Mouse (Mus musculus): ENCODE results near the gene Pts. TPM values are rescaled to one million over a fixed set of nuclear protein-coding genes. Genes with fewer than 3 reads are reported as not detected.

Gene Pts
- polyA plus RNA-seq, 1 experiment, result 29.4 TPM

DNA sequence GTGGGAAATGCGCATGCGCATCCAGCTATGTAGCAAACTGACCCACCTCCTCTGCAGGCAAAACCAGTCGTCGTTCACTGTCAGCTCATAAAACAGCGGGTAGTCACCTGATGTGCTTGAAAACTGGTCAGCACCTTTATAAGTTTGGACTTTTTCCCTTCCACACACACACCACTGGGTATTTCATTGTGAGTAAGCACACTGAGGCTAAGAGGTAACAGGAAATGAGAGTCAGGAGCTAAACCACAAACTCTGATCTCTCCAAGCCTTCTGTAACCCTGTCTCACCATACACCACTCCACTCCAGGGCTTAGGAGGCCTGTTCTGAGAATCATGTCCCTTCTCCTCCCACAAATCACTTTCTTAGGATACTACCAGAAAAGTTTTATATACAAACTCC, 2.9 kb downstream of the Pts start:
- Histone ChIP-seq H3K4me2 (ENCODE audit: low read depth) (no peak overlapping the region), H3K27me3 (ENCODE audit: control insufficient read depth, insufficient read depth, insufficient read length) (no peaks in the 10 kb centered on the region), H3ac (ENCODE audit: control insufficient read depth, insufficient read length) (no peak overlapping the region), H3K4me3 (no peak overlapping the region), H3K36me3 (ENCODE audit: control insufficient read depth, insufficient read depth) (peaks cover 10% of the 10 kb centered on the region), H3K79me2 (ENCODE audit: control insufficient read depth, insufficient read depth) (peaks cover 10% of the 10 kb centered on the region)
- TF ChIP-seq E2F4 (IDR thresholded peaks at IDR 0.05; ENCODE audit: insufficient read depth), result no peak
- no peak for TF ChIP-seq REST (IDR thresholded peaks at IDR 0.05; ENCODE audit: insufficient read depth, insufficient read length)
- TF ChIP-seq SRF (IDR thresholded peaks at IDR 0.05; ENCODE audit: control insufficient read depth, insufficient read length, low read depth), result no peak
- TF ChIP-seq TCF12 (IDR thresholded peaks at IDR 0.05; ENCODE audit: insufficient read depth, poor library complexity, severe bottlenecking), result no peak

DNA sequence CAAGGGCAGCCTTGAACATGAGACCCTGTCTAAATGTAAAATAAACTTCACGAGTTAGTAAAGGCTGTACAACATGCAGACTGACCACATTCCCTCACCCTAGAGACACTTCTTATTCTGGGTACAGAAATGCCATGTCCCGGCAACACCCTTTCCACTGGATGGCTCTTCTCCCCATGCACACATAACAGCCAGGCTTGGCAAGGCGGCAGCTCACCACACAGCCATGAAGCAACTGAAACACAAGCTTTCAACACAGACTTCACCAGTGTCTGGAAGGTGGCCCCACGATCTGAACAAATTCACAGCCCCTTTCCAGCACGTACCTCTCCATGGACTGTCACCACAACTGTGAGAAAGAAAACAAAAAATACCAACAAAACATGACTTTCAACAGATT, 3.6 kb downstream of the Pts start:
- TF ChIP-seq REST (IDR thresholded peaks at IDR 0.05; ENCODE audit: insufficient read depth, insufficient read length), result no peak
- Histone ChIP-seq H3K36me3 (ENCODE audit: control insufficient read depth, insufficient read depth) (peaks cover 10% of the 10 kb centered on the region), H3K4me2 (ENCODE audit: low read depth) (no peak overlapping the region), H3K4me3 (no peak overlapping the region), H3K79me2 (ENCODE audit: control insufficient read depth, insufficient read depth) (peaks cover 10% of the 10 kb centered on the region), H3K27me3 (ENCODE audit: control insufficient read depth, insufficient read depth, insufficient read length) (no peaks in the 10 kb centered on the region), H3ac (ENCODE audit: control insufficient read depth, insufficient read length) (no peak overlapping the region)

- H3K36me3 ChIP-seq (ENCODE audit: control insufficient read depth, insufficient read depth), result peaks cover 10% of the 10 kb centered on the region
- no peak overlapping the region for H3K4me2 ChIP-seq (ENCODE audit: low read depth)
- H3K79me2 ChIP-seq (ENCODE audit: control insufficient read depth, insufficient read depth), result peaks cover 6% of the 10 kb centered on the region
- no peak for TF ChIP-seq TCF12 (IDR thresholded peaks at IDR 0.05; ENCODE audit: insufficient read depth, poor library complexity, severe bottlenecking)
- TF ChIP-seq CEBPB (IDR thresholded peaks at IDR 0.05; ENCODE audit: insufficient read depth, poor library complexity, severe bottlenecking), result no peak
- no peak for TF ChIP-seq MAX (IDR thresholded peaks at IDR 0.05; ENCODE audit: low read depth)
- no peak for TF ChIP-seq TCF3 (IDR thresholded peaks at IDR 0.05; ENCODE audit: insufficient read length, low read depth)
- TF ChIP-seq E2F4 (IDR thresholded peaks at IDR 0.05; ENCODE audit: insufficient read depth), result no peak
- no peak for TF ChIP-seq MYOD1 (IDR thresholded peaks at IDR 0.05; ENCODE audit: control insufficient read depth in 1 of 3, insufficient read length in 2 of 3, low read depth in 2 of 3)
- TF ChIP-seq SRF (IDR thresholded peaks at IDR 0.05; ENCODE audit: control insufficient read depth, insufficient read length, low read depth), result no peak
- TF ChIP-seq MYOG (IDR thresholded peaks at IDR 0.05; ENCODE audit: control insufficient read depth in 1 of 3, insufficient read depth in 1 of 3, insufficient read length in 2 of 3, low read depth in 2 of 3), result no peak
- no peak for TF ChIP-seq POLR2A (IDR thresholded peaks at IDR 0.05; ENCODE audit: insufficient read length, low read depth)
- TF ChIP-seq REST (IDR thresholded peaks at IDR 0.05; ENCODE audit: insufficient read depth, insufficient read length), result no peak
- no peak for TF ChIP-seq USF1 (IDR thresholded peaks at IDR 0.05; ENCODE audit: low read depth)
- no peak for TF ChIP-seq POLR2AphosphoS2 (IDR thresholded peaks at IDR 0.05; ENCODE audit: insufficient read length, low read depth)
- no peak overlapping the region for H3K4me3 ChIP-seq
- no peaks in the 10 kb centered on the region for H3K27me3 ChIP-seq (ENCODE audit: control insufficient read depth, insufficient read depth, insufficient read length)
- no peak overlapping the region for H3ac ChIP-seq (ENCODE audit: control insufficient read depth, insufficient read length)
These were observed 6.0 kb downstream of the Pts start for GRCm38 (mm10) chr9:50522574-50522973.

GRCm38 (mm10) chr9:50521562-50521961, 7.0 kb downstream of the Pts start:
- Histone ChIP-seq H3K4me3 (no peak overlapping the region), H3K36me3 (ENCODE audit: control insufficient read depth, insufficient read depth) (peaks cover 10% of the 10 kb centered on the region), H3K4me2 (ENCODE audit: low read depth) (no peak overlapping the region), H3ac (ENCODE audit: control insufficient read depth, insufficient read length) (no peak overlapping the region), H3K79me2 (ENCODE audit: control insufficient read depth, insufficient read depth) (no peaks in the 10 kb centered on the region), H3K27me3 (ENCODE audit: control insufficient read depth, insufficient read depth, insufficient read length) (no peaks in the 10 kb centered on the region)
- TF ChIP-seq USF1 (IDR thresholded peaks at IDR 0.05; ENCODE audit: low read depth), result no peak
- TF ChIP-seq E2F4 (IDR thresholded peaks at IDR 0.05; ENCODE audit: insufficient read depth), result no peak
- no peak for TF ChIP-seq SRF (IDR thresholded peaks at IDR 0.05; ENCODE audit: control insufficient read depth, insufficient read length, low read depth)
- TF ChIP-seq TCF3 (IDR thresholded peaks at IDR 0.05; ENCODE audit: insufficient read length, low read depth), result no peak
- TF ChIP-seq POLR2AphosphoS2 (IDR thresholded peaks at IDR 0.05; ENCODE audit: insufficient read length, low read depth), result no peak
- no peak for TF ChIP-seq MAX (IDR thresholded peaks at IDR 0.05; ENCODE audit: low read depth)
- TF ChIP-seq CEBPB (IDR thresholded peaks at IDR 0.05; ENCODE audit: insufficient read depth, poor library complexity, severe bottlenecking), result no peak
- no peak for TF ChIP-seq POLR2A (IDR thresholded peaks at IDR 0.05; ENCODE audit: insufficient read length, low read depth)
- TF ChIP-seq MYOD1 (IDR thresholded peaks at IDR 0.05; ENCODE audit: control insufficient read depth in 1 of 3, insufficient read length in 2 of 3, low read depth in 2 of 3), result no peak
- no peak for TF ChIP-seq TCF12 (IDR thresholded peaks at IDR 0.05; ENCODE audit: insufficient read depth, poor library complexity, severe bottlenecking)
- no peak for TF ChIP-seq REST (IDR thresholded peaks at IDR 0.05; ENCODE audit: insufficient read depth, insufficient read length)
- no peak for TF ChIP-seq MYOG (IDR thresholded peaks at IDR 0.05; ENCODE audit: control insufficient read depth in 1 of 3, insufficient read depth in 1 of 3, insufficient read length in 2 of 3, low read depth in 2 of 3)

DNA sequence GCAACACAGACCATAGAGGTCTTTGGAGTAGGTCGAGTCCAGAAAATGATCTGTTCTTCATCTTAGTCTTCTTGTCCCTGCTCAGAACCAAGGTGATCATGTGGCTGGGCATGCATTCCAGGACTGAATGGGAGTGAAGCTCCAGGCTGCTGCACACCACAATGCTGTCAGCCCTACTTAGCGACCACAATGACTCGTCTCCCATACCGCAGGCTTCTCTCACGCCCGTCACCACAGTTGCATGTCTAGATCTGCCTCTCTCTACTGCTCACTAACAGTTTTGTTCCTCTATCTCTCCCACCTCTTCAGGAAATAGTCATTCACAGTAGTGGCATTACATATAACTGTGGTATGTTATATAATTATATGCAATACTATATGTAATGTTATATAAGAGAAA, 7.8 kb downstream of the Pts start:
- Histone ChIP-seq H3K4me2 (ENCODE audit: low read depth) (no peak overlapping the region), H3K36me3 (ENCODE audit: control insufficient read depth, insufficient read depth) (peaks cover 10% of the 10 kb centered on the region), H3K4me3 (no peak overlapping the region), H3K79me2 (ENCODE audit: control insufficient read depth, insufficient read depth) (no peaks in the 10 kb centered on the region), H3ac (ENCODE audit: control insufficient read depth, insufficient read length) (no peak overlapping the region), H3K27me3 (ENCODE audit: control insufficient read depth, insufficient read depth, insufficient read length) (no peaks in the 10 kb centered on the region)
- TF ChIP-seq TCF12 (IDR thresholded peaks at IDR 0.05; ENCODE audit: insufficient read depth, poor library complexity, severe bottlenecking), result no peak
- TF ChIP-seq POLR2AphosphoS2 (IDR thresholded peaks at IDR 0.05; ENCODE audit: insufficient read length, low read depth), result peak; percentile 56
- TF ChIP-seq MYOG (IDR thresholded peaks at IDR 0.05; ENCODE audit: control insufficient read depth in 1 of 3, insufficient read depth in 1 of 3, insufficient read length in 2 of 3, low read depth in 2 of 3), result peak in 1 of 3 experiments; percentile 35

Measured in myocyte (in vitro differentiated cells).